Mouse (Mus musculus) stomach, embryonic 15.5 days (tissue): Measurements from ENCODE around the gene Ptpn7. TPM values are rescaled to one million over a fixed set of nuclear protein-coding genes. Genes with fewer than 3 reads are reported as not detected.

ENCODE experiments used
- ATAC-seq: fragments of 200-750 bp; cut with Nextera tagmentation; 2 replicates; pipeline ENCODE4 v1.8.0; 2017; ENCODE audit warnings: low read depth, moderate number of reproducible peaks, moderate TSS enrichment; ENCODE audit not compliant: insufficient read depth, low FRiP score
- H3K27ac ChIP-seq: fragments of 300-500 bp; sonication (generic); 2 replicates; pipeline ENCODE4 v1.5.1; 2015; ENCODE audit warnings: mild to moderate bottlenecking, inconsistent platforms
- H3K27me3 ChIP-seq: fragments of 300-500 bp; sonication (generic); replicated peaks from 2 replicates; pipeline ENCODE4 v1.6.1; 2015; ENCODE audit warnings: inconsistent platforms
- H3K36me3 ChIP-seq: fragments of 300-500 bp; sonication (generic); 2 replicates; pipeline ENCODE4 v1.6.1; 2015; ENCODE audit warnings: inconsistent platforms
- H3K4me1 ChIP-seq: fragments of 300-500 bp; sonication (generic); 2 replicates; pipeline ENCODE4 v1.6.1; 2015; ENCODE audit warnings: inconsistent platforms
- H3K4me2 ChIP-seq: fragments of 300-500 bp; sonication (generic); 2 replicates; pipeline ENCODE4 v1.6.1; 2015; ENCODE audit warnings: mild to moderate bottlenecking, inconsistent platforms
- H3K4me3 ChIP-seq: fragments of 300-500 bp; sonication (generic); replicated peaks from 2 replicates; pipeline ENCODE4 v1.5.1; 2015; ENCODE audit warnings: inconsistent platforms
- H3K9ac ChIP-seq: fragments of 300-500 bp; sonication (generic); 2 replicates; pipeline ENCODE4 v1.6.1; 2015; ENCODE audit warnings: inconsistent platforms
- H3K9me3 ChIP-seq: fragments of 300-500 bp; sonication (generic); 2 replicates; pipeline ENCODE4 v1.6.1; 2016; ENCODE audit warnings: inconsistent platforms
- WGBS: fragments of 180-500 bp; shearing (Covaris S2); methylation state at CpG from one replicate; pipeline ENCODE4 v1.1.7; 2015; 5-methylcytosine and 5-hydroxymethylcytosine counted together
- polyA plus RNA-seq: library from polyadenylated mRNA; unstranded; fragments of >200 nt; fragmentation: Nextera tagmentation; extraction: Ambion mirVana; gene quantifications from 2 replicates; pipeline ENCODE4 v1.2.1, GENCODE M21; 2015

Gene Ptpn7
- polyA plus RNA-seq, 1 experiment from 2014 or later = 3.3 TPM

GRCm38 (mm10) chr1:135129543-135130183, 2.8 kb upstream of the Ptpn7 start:
- Histone ChIP-seq H3K4me3 (no peak overlapping the region), H3K9me3 (no peaks in the 10 kb centered on the region), H3K27me3 (0 out of 2 replicates have a peak, but pooled peaks cover 3% of the 10 kb centered on the region), H3K4me1 (0 out of 2 replicates have a peak, but pooled peaks cover 23% of the 10 kb centered on the region), H3K27ac (no peak overlapping the region), H3K36me3 (no peaks in the 10 kb centered on the region), H3K9ac (no peak overlapping the region), H3K4me2 (no peak overlapping the region)
- WGBS = 72% methylated on average over 9 of the region's 9 CpGs
- ATAC-seq = no peak

GRCm38 (mm10) chr1:135130376-135131018, 2.0 kb upstream of the Ptpn7 start:
- no peak overlapping the region for H3K4me3 ChIP-seq
- H3K27me3 ChIP-seq = 0 out of 2 replicates have a peak, but pooled peaks cover 3% of the 10 kb centered on the region
- ATAC-seq = no peak
- no peaks in the 10 kb centered on the region for H3K9me3 ChIP-seq
- 0 out of 2 replicates have a peak, but pooled peaks cover 23% of the 10 kb centered on the region for H3K4me1 ChIP-seq
- WGBS = 45% methylated on average over 2 of the region's 2 CpGs
- no peaks in the 10 kb centered on the region for H3K36me3 ChIP-seq
- H3K27ac ChIP-seq = peak overlapping the region; percentile 14; the same call in 1 of the 2 replicates
- H3K4me2 ChIP-seq = no peak overlapping the region
- no peak overlapping the region for H3K9ac ChIP-seq

GRCm38 (mm10) chr1:135131034-135131433, 1.5 kb upstream of the Ptpn7 start:
- 0 out of 2 replicates have a peak, but pooled peaks cover 23% of the 10 kb centered on the region for H3K4me1 ChIP-seq
- ATAC-seq = no peak
- H3K9ac ChIP-seq = no peak overlapping the region
- H3K36me3 ChIP-seq = no peaks in the 10 kb centered on the region
- peak overlapping the region; percentile 14; the same call in 1 of the 2 replicates for H3K27ac ChIP-seq
- 31% methylated on average over 6 of the region's 6 CpGs for WGBS
- 0 out of 2 replicates have a peak, but pooled peaks cover 3% of the 10 kb centered on the region for H3K27me3 ChIP-seq
- no peak overlapping the region for H3K4me3 ChIP-seq
- H3K9me3 ChIP-seq = no peaks in the 10 kb centered on the region
- peak overlapping the region; percentile 21; the same call in 1 of the 2 replicates for H3K4me2 ChIP-seq

- 0 out of 2 replicates have a peak, but pooled peaks cover 3% of the 10 kb centered on the region for H3K27me3 ChIP-seq
- 0 out of 2 replicates have a peak, but pooled peaks cover 20% of the 10 kb centered on the region for H3K4me1 ChIP-seq
- no peak overlapping the region for H3K4me3 ChIP-seq
- H3K36me3 ChIP-seq = no peaks in the 10 kb centered on the region
- H3K27ac ChIP-seq = peak overlapping the region; percentile 14; the same call in 1 of the 2 replicates
- peak overlapping the region; percentile 21; the same call in 1 of the 2 replicates for H3K4me2 ChIP-seq
- no peak overlapping the region for H3K9ac ChIP-seq
- no peaks in the 10 kb centered on the region for H3K9me3 ChIP-seq
- no peak for ATAC-seq
- WGBS = 36% methylated on average over 8 of the region's 8 CpGs
Measured at GRCm38 (mm10) chr1:135131560-135131959, 940 bp upstream of the Ptpn7 start.

- H3K36me3 ChIP-seq = no peaks in the 10 kb centered on the region
- H3K27ac ChIP-seq = no peak overlapping the region
- 0 out of 2 replicates have a peak, but pooled peaks cover 9% of the 10 kb centered on the region for H3K4me1 ChIP-seq
- H3K9ac ChIP-seq = no peak overlapping the region
- H3K4me3 ChIP-seq = no peak overlapping the region
- no peaks in the 10 kb centered on the region for H3K9me3 ChIP-seq
- H3K27me3 ChIP-seq = 0 out of 2 replicates have a peak, but pooled peaks cover 3% of the 10 kb centered on the region
- no peak for ATAC-seq
- WGBS = 74% methylated on average over 9 of the region's 9 CpGs
- peak overlapping the region; percentile 22; the same call in 1 of the 2 replicates for H3K4me2 ChIP-seq
Measured at GRCm38 (mm10) chr1:135132893-135133369, 431 bp downstream of the Ptpn7 start.

GRCm38 (mm10) chr1:135133678-135134435, 1.4 kb downstream of the Ptpn7 start:
- H3K4me3 ChIP-seq = no peak overlapping the region
- H3K9ac ChIP-seq = no peak overlapping the region
- no peak for ATAC-seq
- WGBS = 68% methylated on average over 10 of the region's 10 CpGs
- H3K4me2 ChIP-seq = no peak overlapping the region
- H3K36me3 ChIP-seq = no peaks in the 10 kb centered on the region
- H3K4me1 ChIP-seq = 0 out of 2 replicates have a peak, but pooled peaks cover 6% of the 10 kb centered on the region
- no peak overlapping the region for H3K27ac ChIP-seq
- H3K9me3 ChIP-seq = no peaks in the 10 kb centered on the region
- 0 out of 2 replicates have a peak, but pooled peaks cover 3% of the 10 kb centered on the region for H3K27me3 ChIP-seq

- Histone ChIP-seq H3K27me3 (no peaks in the 10 kb centered on the region), H3K9ac (no peak overlapping the region)
Measured at GRCm38 (mm10) chr1:135135111-135135787, 2.7 kb downstream of the Ptpn7 start.

GRCm38 (mm10) chr1:135136500-135136899, 4.0 kb downstream of the Ptpn7 start:
- Histone ChIP-seq H3K36me3 (no peaks in the 10 kb centered on the region), H3K9ac (no peak overlapping the region), H3K4me1 (no peaks in the 10 kb centered on the region), H3K9me3 (no peaks in the 10 kb centered on the region), H3K4me3 (no peak overlapping the region), H3K27ac (no peak overlapping the region), H3K27me3 (no peaks in the 10 kb centered on the region), H3K4me2 (no peak overlapping the region)
- 0% methylated on average over 1 of the region's 1 CpGs for WGBS
- no peak for ATAC-seq

More at GRCm38 (mm10) chr1:135135111-135135787, 2.7 kb downstream of the Ptpn7 start:
- Histone ChIP-seq H3K4me2 (no peak overlapping the region), H3K4me3 (no peak overlapping the region), H3K9me3 (no peaks in the 10 kb centered on the region), H3K27ac (no peak overlapping the region), H3K36me3 (no peaks in the 10 kb centered on the region), H3K4me1 (0 out of 2 replicates have a peak, but pooled peaks cover 6% of the 10 kb centered on the region)
- no peak for ATAC-seq
- 84% methylated on average over 8 of the region's 8 CpGs for WGBS

- Histone ChIP-seq H3K4me3 (no peak overlapping the region), H3K27me3 (no peaks in the 10 kb centered on the region), H3K36me3 (no peaks in the 10 kb centered on the region), H3K27ac (no peak overlapping the region), H3K9me3 (no peaks in the 10 kb centered on the region), H3K9ac (no peak overlapping the region), H3K4me2 (no peak overlapping the region), H3K4me1 (no peaks in the 10 kb centered on the region)
- no peak for ATAC-seq
- 66% methylated on average over 2 of the region's 2 CpGs for WGBS
Measured at GRCm38 (mm10) chr1:135139906-135140305, 7.4 kb downstream of the Ptpn7 start.

GRCm38 (mm10) chr1:135142452-135142851, 10.0 kb downstream of the Ptpn7 start:
- H3K27me3 ChIP-seq = no peaks in the 10 kb centered on the region
- no peak overlapping the region for H3K9ac ChIP-seq
- no peaks in the 10 kb centered on the region for H3K36me3 ChIP-seq
- no peaks in the 10 kb centered on the region for H3K9me3 ChIP-seq
- H3K4me2 ChIP-seq = no peak overlapping the region
- 0 out of 2 replicates have a peak, but pooled peaks cover 4% of the 10 kb centered on the region for H3K4me1 ChIP-seq
- 65% methylated on average over 2 of the region's 2 CpGs for WGBS
- H3K4me3 ChIP-seq = no peak overlapping the region
- no peak overlapping the region for H3K27ac ChIP-seq
- no peak for ATAC-seq

GRCm38 (mm10) chr1:135143940-135144339, 11.4 kb downstream of the Ptpn7 start:
- Histone ChIP-seq H3K36me3 (no peaks in the 10 kb centered on the region), H3K4me2 (no peak overlapping the region), H3K9me3 (no peaks in the 10 kb centered on the region), H3K9ac (no peak overlapping the region), H3K4me1 (peaks cover 12% of the 10 kb centered on the region; the same call in 1 of the 2 replicates), H3K27ac (no peak overlapping the region), H3K4me3 (no peak overlapping the region), H3K27me3 (no peaks in the 10 kb centered on the region)
- ATAC-seq = no peak
- 74% methylated on average over 2 of the region's 2 CpGs for WGBS
